Mouse (Mus musculus) stomach, embryonic 15.5 days (tissue): ENCODE measurements around the gene Tek. TPM values are rescaled to one million over a fixed set of nuclear protein-coding genes. Genes with fewer than 3 reads are reported as not detected.
A peak's percentile ranks its signal among the peaks of the same experiment; 100 is the strongest.
"Not testable (repeated sequence)": the region's sequence is repeated elsewhere in the genome, so short reads cannot be mapped to it uniquely, and the experiment has no call there.

Experiments
- ATAC-seq: fragments of 200-750 bp; cut with Nextera tagmentation; 2 replicates; pipeline ENCODE4 v1.8.0; 2017; ENCODE audit warnings: low read depth, moderate number of reproducible peaks, moderate TSS enrichment; ENCODE audit not compliant: insufficient read depth, low FRiP score
- H3K27ac ChIP-seq: fragments of 300-500 bp; sonication (generic); 2 replicates; pipeline ENCODE4 v1.5.1; 2015; ENCODE audit warnings: mild to moderate bottlenecking, inconsistent platforms
- H3K27me3 ChIP-seq: fragments of 300-500 bp; sonication (generic); replicated peaks from 2 replicates; pipeline ENCODE4 v1.6.1; 2015; ENCODE audit warnings: inconsistent platforms
- H3K36me3 ChIP-seq: fragments of 300-500 bp; sonication (generic); 2 replicates; pipeline ENCODE4 v1.6.1; 2015; ENCODE audit warnings: inconsistent platforms
- H3K4me1 ChIP-seq: fragments of 300-500 bp; sonication (generic); 2 replicates; pipeline ENCODE4 v1.6.1; 2015; ENCODE audit warnings: inconsistent platforms
- H3K4me2 ChIP-seq: fragments of 300-500 bp; sonication (generic); 2 replicates; pipeline ENCODE4 v1.6.1; 2015; ENCODE audit warnings: mild to moderate bottlenecking, inconsistent platforms
- H3K4me3 ChIP-seq: fragments of 300-500 bp; sonication (generic); replicated peaks from 2 replicates; pipeline ENCODE4 v1.5.1; 2015; ENCODE audit warnings: inconsistent platforms
- H3K9ac ChIP-seq: fragments of 300-500 bp; sonication (generic); 2 replicates; pipeline ENCODE4 v1.6.1; 2015; ENCODE audit warnings: inconsistent platforms
- H3K9me3 ChIP-seq: fragments of 300-500 bp; sonication (generic); 2 replicates; pipeline ENCODE4 v1.6.1; 2016; ENCODE audit warnings: inconsistent platforms
- WGBS: fragments of 180-500 bp; shearing (Covaris S2); methylation state at CpG from one replicate; pipeline ENCODE4 v1.1.7; 2015; 5-methylcytosine and 5-hydroxymethylcytosine counted together
- polyA plus RNA-seq: library from polyadenylated mRNA; unstranded; fragments of >200 nt; fragmentation: Nextera tagmentation; extraction: Ambion mirVana; gene quantifications from 2 replicates; pipeline ENCODE4 v1.2.1, GENCODE M21; 2015

Gene Tek
- 11.5 TPM in 2 replicates for polyA plus RNA-seq

DNA sequence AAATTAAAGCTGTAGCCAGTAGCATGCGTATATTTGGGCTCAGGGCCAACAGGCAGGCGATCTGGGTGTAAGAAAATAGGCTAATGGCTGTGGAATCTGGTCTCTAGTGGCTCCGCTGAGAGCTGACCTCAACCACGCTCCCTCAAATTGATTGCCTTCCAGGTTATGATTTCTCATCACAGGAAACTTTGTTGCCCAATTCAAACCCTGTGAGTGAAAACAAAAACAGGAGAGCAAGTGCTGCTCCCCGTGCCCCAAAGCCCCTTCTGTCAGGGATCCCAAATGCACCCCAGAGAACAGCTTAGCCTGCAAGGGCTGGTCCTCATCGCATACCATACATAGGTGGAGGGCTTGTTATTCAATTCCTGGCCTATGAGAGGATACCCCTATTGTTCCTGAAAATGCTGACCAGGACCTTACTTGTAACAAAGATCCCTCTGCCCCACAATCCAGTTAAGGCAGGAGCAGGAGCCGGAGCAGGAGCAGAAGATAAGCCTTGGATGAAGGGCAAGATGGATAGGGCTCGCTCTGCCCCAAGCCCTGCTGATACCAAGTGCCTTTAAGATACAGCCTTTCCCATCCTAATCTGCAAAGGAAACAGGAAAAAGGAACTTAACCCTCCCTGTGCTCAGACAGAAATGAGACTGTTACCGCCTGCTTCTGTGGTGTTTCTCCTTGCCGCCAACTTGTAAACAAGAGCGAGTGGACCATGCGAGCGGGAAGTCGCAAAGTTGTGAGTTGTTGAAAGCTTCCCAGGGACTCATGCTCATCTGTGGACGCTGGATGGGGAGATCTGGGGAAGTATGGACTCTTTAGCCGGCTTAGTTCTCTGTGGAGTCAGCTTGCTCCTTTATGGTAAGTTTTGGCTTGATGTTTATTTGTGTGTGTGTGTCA lies at the start of gene Tek:
TSS of gene Tek (plus strand) at position 452 of the 894 bp plus-strand sequence.
- Histone ChIP-seq H3K36me3 (no peaks in the 10 kb centered on the region), H3K4me2 (peak within 1 kb of the TSS; percentile 34), H3K27me3 (no peaks in the 10 kb centered on the region), H3K9me3 (no peaks in the 10 kb centered on the region), H3K9ac (no peak within 1 kb of the TSS), H3K4me1 (0 out of 2 replicates have a peak, but pooled peaks cover 4% of the 10 kb centered on the region), H3K4me3 (peak within 1 kb of the TSS; percentile 22), H3K27ac (peak within 1 kb of the TSS; percentile 31; the same call in 1 of the 2 replicates)
- WGBS = 46% methylated on average over 16 of the region's 16 CpGs
- no peak for ATAC-seq

DNA sequence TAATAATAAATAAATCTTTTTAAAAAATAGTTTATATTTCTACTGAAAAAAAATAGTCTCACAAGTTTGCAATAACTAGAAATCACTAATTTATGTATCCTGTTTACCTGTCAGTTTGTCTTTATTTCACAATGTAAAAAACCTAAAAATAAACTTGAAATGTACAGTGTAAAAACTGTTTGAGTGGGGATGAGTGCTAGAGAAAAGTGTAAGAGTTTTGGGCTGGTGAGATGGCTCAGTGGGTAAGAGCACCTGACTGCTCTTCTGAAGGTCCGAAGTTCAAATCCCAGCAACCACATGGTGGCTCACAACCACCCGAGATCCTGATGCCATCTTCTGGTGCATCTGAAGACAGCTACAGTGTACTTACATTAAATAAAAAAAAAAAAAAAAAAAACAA lies 49.3 kb upstream of the Tek start:
- not testable (repeated sequence) for H3K4me1 ChIP-seq, ATAC-seq, H3K9ac ChIP-seq, H3K27me3 ChIP-seq, H3K4me2 ChIP-seq, H3K4me3 ChIP-seq, H3K36me3 ChIP-seq, H3K9me3 ChIP-seq, H3K27ac ChIP-seq
- WGBS = 75% methylated on average over 2 of the region's 2 CpGs

DNA sequence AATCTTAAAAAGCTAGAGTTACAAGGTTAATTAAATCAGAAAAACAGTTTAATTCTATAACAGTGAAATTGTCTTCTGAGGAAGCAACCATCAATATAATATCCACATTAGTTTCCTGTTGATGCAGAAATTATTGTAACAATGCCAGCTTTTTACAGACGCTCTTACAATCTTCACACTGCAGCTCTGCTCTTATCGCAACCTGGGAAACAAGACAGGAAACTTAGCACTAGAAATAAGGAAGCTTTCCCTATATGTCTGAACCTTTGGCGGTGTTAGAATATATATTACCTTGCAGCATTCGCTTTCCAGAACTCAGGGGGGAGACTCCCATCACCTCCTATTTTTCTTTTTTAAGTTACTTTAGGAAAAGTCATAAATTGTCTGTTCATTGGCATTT lies 48.0 kb upstream of the Tek start:
- Histone ChIP-seq H3K9ac (no peak overlapping the region), H3K4me1 (no peaks in the 10 kb centered on the region), H3K27me3 (no peaks in the 10 kb centered on the region), H3K36me3 (peaks cover 4% of the 10 kb centered on the region; the same call in 1 of the 2 replicates), H3K4me2 (no peak overlapping the region), H3K4me3 (no peak overlapping the region), H3K9me3 (no peaks in the 10 kb centered on the region), H3K27ac (no peak overlapping the region)
- no peak for ATAC-seq
- WGBS = 77% methylated on average over 4 of the region's 4 CpGs

DNA sequence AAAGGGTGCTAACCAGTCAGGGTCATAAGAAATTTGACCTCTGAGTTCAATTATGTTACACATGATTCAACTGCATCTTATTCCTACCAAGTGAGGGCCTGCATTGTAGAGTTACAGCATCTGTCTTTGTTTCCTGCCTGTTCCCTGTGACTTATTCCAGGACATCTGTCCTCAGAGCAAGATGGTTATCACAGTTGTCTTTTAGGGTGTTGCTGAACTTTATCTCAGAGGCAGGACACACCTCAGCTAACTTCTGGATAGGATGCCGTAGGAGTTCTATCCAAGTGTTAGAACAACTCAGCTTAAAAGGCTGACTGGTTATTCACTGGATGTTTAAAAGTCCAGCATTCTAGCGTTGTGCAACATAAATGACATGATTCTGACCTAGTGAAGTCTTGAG lies 46.9 kb upstream of the Tek start:
- Histone ChIP-seq H3K9ac (no peak overlapping the region), H3K27me3 (no peaks in the 10 kb centered on the region), H3K36me3 (peaks cover 4% of the 10 kb centered on the region; the same call in 1 of the 2 replicates), H3K9me3 (no peaks in the 10 kb centered on the region), H3K4me1 (no peaks in the 10 kb centered on the region), H3K4me3 (no peak overlapping the region), H3K4me2 (no peak overlapping the region), H3K27ac (no peak overlapping the region)
- 79% methylated on average over 2 of the region's 2 CpGs for WGBS
- no peak for ATAC-seq

DNA sequence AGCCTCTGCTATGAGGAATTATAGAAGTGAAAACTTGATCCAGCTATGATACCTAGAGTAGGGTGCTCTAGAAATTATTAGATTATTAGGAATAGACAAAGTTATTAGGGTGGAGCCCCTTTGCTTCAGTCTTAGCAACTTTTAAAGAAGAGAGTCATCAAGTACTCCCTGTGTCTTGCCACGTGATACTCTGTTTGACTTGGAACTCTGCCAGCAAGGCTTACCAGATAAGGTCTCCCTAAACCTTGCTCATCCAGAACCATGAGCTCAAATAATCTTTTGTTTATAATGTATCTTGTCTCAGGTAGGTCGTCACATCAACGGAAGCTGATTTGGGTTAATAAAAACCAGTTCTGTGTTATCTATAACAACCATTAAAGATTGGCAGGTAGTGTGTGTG lies 42.7 kb upstream of the Tek start:
- Histone ChIP-seq H3K4me3 (no peak overlapping the region), H3K4me1 (no peaks in the 10 kb centered on the region), H3K4me2 (no peak overlapping the region), H3K9ac (no peak overlapping the region), H3K9me3 (no peaks in the 10 kb centered on the region), H3K27me3 (no peaks in the 10 kb centered on the region), H3K27ac (no peak overlapping the region), H3K36me3 (no peaks in the 10 kb centered on the region)
- ATAC-seq = no peak
- WGBS = 56% methylated on average over 3 of the region's 3 CpGs

DNA sequence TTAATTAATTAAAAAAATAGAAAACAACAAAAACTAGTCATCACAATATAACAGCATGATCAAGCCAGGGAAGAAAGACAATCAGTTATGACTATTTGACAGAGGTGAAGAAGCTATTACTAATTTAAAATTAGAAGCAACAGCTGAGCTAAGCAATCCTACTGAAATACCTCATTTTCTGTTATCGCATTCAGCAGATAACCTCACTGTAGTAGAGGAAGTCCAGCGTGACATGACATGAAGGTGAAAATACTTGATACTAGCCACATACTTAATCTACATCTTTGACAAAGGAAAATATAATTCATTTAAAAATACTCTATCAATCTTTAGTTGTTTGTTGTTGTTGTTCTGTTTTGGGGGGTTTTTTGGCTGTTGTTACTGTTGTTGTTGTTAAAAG lies 28.1 kb upstream of the Tek start:
- Histone ChIP-seq H3K9ac (no peak overlapping the region), H3K27me3 (no peaks in the 10 kb centered on the region), H3K36me3 (no peaks in the 10 kb centered on the region), H3K4me3 (no peak overlapping the region), H3K9me3 (no peaks in the 10 kb centered on the region), H3K4me2 (no peak overlapping the region), H3K4me1 (no peaks in the 10 kb centered on the region), H3K27ac (no peak overlapping the region)
- no peak for ATAC-seq
- 86% methylated on average over 2 of the region's 2 CpGs for WGBS

DNA sequence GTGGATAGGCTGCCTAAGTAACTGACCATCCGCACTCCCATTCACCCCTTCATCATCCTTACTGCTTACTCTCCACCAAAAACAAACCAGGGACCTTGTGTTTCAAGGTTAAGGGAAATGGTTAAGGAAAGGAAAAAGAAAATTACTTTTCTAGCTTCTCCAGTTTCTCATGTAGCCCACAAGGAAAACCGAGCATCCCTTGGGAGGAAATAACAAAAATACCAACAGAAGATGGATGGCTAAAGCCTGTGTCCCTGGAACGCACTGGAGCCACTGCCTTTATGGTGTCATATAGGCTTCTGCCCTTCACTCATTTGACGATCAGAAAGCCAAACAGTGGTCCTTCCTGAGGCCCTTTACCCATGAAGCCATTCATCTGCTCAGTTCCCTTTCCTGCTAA lies 27.7 kb upstream of the Tek start:
- Histone ChIP-seq H3K36me3 (no peaks in the 10 kb centered on the region), H3K4me3 (no peak overlapping the region), H3K27me3 (no peaks in the 10 kb centered on the region), H3K9me3 (no peaks in the 10 kb centered on the region), H3K4me1 (no peaks in the 10 kb centered on the region), H3K9ac (no peak overlapping the region), H3K4me2 (no peak overlapping the region), H3K27ac (no peak overlapping the region)
- 62% methylated on average over 4 of the region's 4 CpGs for WGBS
- no peak for ATAC-seq

DNA sequence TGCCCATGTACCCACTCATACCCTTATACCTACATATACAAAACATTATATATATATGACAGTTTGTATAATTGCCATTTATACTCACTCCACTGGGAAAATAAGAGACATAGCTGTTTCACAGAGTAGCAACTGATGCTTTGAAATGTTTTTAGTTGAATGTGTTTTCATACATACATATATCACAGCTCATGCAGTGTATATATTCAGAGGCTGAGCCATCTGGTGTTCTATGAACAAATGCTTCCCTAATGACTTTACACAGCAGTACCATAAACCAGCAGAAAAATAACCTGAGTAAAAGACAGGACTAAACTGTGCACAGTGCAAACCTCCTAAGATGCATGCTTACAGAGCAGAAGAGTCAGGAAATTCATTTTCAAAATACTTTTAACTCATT lies 25.3 kb upstream of the Tek start:
- H3K9ac ChIP-seq = no peak overlapping the region
- H3K9me3 ChIP-seq = no peaks in the 10 kb centered on the region
- H3K27me3 ChIP-seq = no peaks in the 10 kb centered on the region
- ATAC-seq = no peak
- no peaks in the 10 kb centered on the region for H3K4me1 ChIP-seq
- no peak overlapping the region for H3K4me3 ChIP-seq
- no peak overlapping the region for H3K27ac ChIP-seq
- H3K4me2 ChIP-seq = no peak overlapping the region
- no peaks in the 10 kb centered on the region for H3K36me3 ChIP-seq

DNA sequence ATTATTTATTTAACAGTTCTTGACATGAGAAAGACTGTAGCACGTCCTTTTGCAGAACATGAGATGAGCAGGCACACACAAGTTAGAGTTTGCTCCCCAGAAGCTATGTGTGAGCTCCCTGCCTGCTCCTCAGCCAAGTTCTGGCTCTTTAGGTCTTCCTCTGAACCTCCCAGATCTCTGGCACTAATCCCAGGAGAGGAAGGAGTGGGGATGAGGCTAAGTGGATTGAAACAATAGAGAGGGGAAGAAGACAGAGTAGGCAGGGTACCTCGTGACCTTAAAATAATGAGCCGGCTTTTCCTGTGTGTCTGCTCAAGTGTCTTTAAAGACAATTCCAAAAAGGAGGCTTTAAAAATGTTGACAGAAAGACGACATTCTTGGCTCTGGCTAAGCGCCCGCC lies 23.9 kb upstream of the Tek start:
- WGBS = 43% methylated on average over 6 of the region's 6 CpGs
- Histone ChIP-seq H3K4me1 (no peaks in the 10 kb centered on the region), H3K4me2 (no peak overlapping the region), H3K36me3 (no peaks in the 10 kb centered on the region), H3K9ac (no peak overlapping the region), H3K9me3 (no peaks in the 10 kb centered on the region), H3K27ac (no peak overlapping the region), H3K4me3 (no peak overlapping the region), H3K27me3 (no peaks in the 10 kb centered on the region)
- peak; percentile 18; the same call in 1 of the 2 replicates for ATAC-seq

DNA sequence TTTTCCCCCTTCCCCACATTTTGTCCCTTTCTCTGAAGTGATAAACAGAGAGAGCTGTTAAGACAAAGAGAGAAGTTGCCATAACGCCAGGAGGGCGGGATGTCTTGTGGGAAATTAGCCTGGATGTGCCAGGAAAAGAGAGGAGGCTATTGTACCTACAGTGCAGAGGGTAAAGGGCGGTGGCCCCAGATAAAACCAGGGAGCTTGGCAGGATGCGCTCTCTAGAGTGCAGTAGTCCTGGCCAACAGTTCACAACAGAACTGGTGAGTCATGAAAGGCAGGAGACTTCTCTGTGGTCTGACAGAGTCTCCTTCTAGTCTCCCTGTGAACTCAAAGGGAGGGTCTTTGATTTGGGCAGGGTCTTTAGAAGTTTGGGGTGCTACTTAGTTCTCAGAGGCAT lies 13.3 kb upstream of the Tek start:
- Histone ChIP-seq H3K9me3 (no peaks in the 10 kb centered on the region), H3K9ac (no peak overlapping the region), H3K4me1 (no peaks in the 10 kb centered on the region), H3K27me3 (no peaks in the 10 kb centered on the region), H3K4me2 (no peak overlapping the region), H3K4me3 (no peak overlapping the region), H3K27ac (no peak overlapping the region), H3K36me3 (no peaks in the 10 kb centered on the region)
- 68% methylated on average over 4 of the region's 4 CpGs for WGBS
- no peak for ATAC-seq

DNA sequence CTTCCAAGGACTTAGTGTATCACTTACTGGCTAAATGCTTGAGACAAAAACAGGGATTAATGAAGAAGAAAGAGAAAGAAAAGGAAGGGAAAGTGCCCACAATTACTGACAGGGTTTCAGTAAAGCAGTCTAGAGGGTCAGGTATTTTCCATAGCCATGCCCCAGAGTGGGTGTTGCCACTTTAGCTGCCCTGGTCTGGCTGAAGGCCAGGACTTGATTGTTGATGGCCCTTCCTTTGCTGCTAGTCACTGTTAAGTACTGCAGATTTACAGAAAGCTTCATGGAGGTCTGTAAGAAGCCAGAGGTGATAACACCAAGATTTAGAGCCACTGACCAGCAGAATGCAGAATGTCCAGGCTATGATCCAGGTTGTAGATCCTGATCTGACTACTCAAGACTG lies 6.4 kb upstream of the Tek start:
- Histone ChIP-seq H3K36me3 (no peaks in the 10 kb centered on the region), H3K4me1 (no peaks in the 10 kb centered on the region), H3K27me3 (no peaks in the 10 kb centered on the region), H3K9ac (no peak overlapping the region), H3K27ac (no peak overlapping the region), H3K9me3 (no peaks in the 10 kb centered on the region), H3K4me2 (no peak overlapping the region), H3K4me3 (no peak overlapping the region)
- no peak for ATAC-seq

DNA sequence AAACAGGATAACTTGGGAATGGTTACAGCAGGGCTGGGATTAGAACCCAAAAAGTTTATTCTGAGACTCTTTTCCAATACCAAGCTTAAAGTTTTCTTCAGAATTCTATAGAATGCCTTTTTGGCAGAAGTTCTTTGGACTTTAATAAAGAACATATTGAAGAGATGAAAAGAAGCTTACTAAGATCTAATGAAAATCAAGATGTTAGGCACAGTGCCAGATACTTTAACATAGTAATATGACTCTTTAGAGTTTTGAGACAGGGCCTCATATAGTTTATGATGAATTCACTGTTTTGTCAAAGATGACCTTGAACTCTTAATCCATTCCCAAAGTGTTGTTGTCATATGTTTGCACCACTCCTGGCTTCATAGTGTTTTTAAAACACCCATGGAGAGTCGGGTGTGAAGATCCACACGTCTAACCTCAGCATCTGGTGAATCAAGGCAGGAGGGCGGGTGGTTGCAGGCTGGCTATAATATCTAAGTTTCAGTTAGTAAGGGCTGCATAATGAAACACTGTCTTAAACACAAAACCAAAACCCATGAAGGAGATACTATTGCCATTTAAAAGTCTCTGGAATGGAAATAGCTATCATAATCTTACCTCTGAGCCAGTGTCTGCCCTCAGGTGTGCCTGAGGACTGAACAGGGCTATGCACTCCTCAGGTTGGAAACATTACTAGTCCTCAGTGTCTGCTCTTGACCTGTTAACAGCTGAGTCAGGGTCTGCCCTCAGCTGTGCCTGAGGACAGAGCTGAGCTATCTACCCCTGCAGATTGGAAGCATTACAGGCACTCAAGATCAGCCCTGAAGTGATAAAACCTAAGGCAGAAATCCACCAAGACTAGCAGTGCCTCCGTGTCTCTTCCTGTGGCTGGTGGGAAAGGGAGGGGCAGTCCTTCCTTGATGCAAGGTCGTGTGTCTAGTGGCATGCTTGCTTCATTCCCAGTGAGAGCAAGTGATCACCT lies 1.5 kb upstream of the Tek start:
- Histone ChIP-seq H3K36me3 (no peaks in the 10 kb centered on the region), H3K4me3 (no peak overlapping the region), H3K27me3 (no peaks in the 10 kb centered on the region), H3K9me3 (no peaks in the 10 kb centered on the region), H3K4me2 (no peak overlapping the region), H3K9ac (no peak overlapping the region), H3K27ac (no peak overlapping the region), H3K4me1 (0 out of 2 replicates have a peak, but pooled peaks cover 4% of the 10 kb centered on the region)
- WGBS = 47% methylated on average over 5 of the region's 5 CpGs
- ATAC-seq = no peak
